In the genomic region with DNA sequence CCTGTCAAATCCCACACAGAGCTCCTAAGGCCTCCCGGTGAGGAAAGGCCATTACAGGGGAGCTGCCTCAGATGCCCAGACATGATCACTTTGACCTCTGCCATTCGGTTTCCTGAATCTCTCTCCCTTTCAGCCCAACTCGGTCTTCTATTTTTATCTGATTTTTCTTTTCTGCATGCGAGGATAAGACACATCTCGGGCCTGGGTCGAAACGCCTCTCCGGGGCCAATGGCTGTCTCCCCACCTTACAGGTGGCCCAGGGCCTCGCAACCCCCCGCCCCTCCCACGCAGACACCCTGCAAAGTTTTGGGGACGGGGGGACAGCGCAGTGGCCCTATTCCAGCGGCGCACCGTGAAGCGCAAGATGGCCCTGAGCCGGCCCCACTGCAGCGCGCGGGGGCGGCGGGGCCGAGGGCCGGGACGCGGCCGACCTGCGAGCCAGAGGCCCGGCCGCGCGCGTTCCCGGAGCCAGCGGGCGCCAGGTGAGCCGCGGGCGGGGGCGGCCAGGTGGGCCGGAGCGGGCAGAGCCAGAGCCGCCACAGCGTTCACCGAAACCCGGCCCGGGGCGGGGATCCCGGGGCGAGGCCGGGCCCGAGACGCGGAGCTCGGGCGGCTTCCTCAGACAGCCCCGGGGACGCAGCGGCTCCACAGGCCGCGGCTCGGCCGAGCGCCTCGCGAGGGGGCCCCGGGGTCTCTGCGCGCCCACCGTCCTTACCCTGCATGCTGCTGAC, we compare ENCODE assay signal across 8 mouse cellular contexts. TPM values are rescaled to one million over a fixed set of nuclear protein-coding genes. Genes with fewer than 3 reads are reported as not detected.
DNase-seq lines count a peak whose midpoint lies in the region; ATAC-seq and TF ChIP-seq lines count a peak whose summit lies in the region.

No protein-coding gene starts in this region.

- H3K4me3 ChIP-seq in cerebellum, adult 2 months (replicated peaks; ENCODE audit: insufficient read depth, low read depth, low read length), result peak overlapping the region; percentile 92
- peak overlapping the region; percentile 98 for H3K4me3 ChIP-seq in hindbrain, embryonic 10.5 days
- peak overlapping the region; percentile 99 for H3K4me3 ChIP-seq in lung, postnatal 0 days (ENCODE audit: low read depth, low read length)
- peak overlapping the region; percentile 97 for H3K4me3 ChIP-seq in small intestine, adult 2 months (ENCODE audit: low read depth, low read length)

- no peak for TF ChIP-seq POLR2A in cerebellum, adult 2 months (IDR thresholded peaks at IDR 0.05; ENCODE audit: borderline replicate concordance, insufficient read depth, low read length)
- no peak for TF ChIP-seq POLR2A in small intestine, adult 2 months (IDR thresholded peaks at IDR 0.05; ENCODE audit: low read depth, low read length)

- WGBS in cerebellum, adult 2 months, result under 1% methylated on average over 71 of the region's 71 CpGs
- under 1% methylated on average over 71 of the region's 71 CpGs for WGBS in hindbrain, embryonic 10.5 days
- under 1% methylated on average over 55 of the region's 71 CpGs for WGBS in lung, postnatal 0 days
- 1% methylated on average over 71 of the region's 71 CpGs for WGBS in small intestine, adult 2 months

- H3K4me2 ChIP-seq in lung, postnatal 0 days (replicated peaks; ENCODE audit: low read depth, low read length), result peak overlapping the region; percentile 74

- 0 out of 2 replicates have a peak, but pooled peaks cover 4% of the 10 kb centered on the region for H3K36me3 ChIP-seq in hindbrain, embryonic 10.5 days
- no peaks in the 10 kb centered on the region for H3K36me3 ChIP-seq in lung, postnatal 0 days (ENCODE audit: insufficient read depth, low read length)
- no peaks in the 10 kb centered on the region for H3K36me3 ChIP-seq in small intestine, adult 2 months (ENCODE audit: control insufficient read depth, insufficient read depth, low read length)

- peak overlapping the region; percentile 96 for H3K9ac ChIP-seq in lung, postnatal 0 days (replicated peaks; ENCODE audit: low read depth)

- ATAC-seq in lung, postnatal 0 days, result peak; percentile 84

- H3K27me3 ChIP-seq in cerebellum, adult 2 months (ENCODE audit: control insufficient read depth, insufficient read depth, low read length), result no peaks in the 10 kb centered on the region
- H3K27me3 ChIP-seq in hindbrain, embryonic 10.5 days (ENCODE audit: insufficient read depth, poor library complexity, severe bottlenecking), result no peaks in the 10 kb centered on the region
- H3K27me3 ChIP-seq in lung, postnatal 0 days (replicated peaks; ENCODE audit: insufficient read depth, low read length), result no peaks in the 10 kb centered on the region
- no peaks in the 10 kb centered on the region for H3K27me3 ChIP-seq in small intestine, adult 2 months (ENCODE audit: control insufficient read depth, insufficient read depth, low read length)

- TF ChIP-seq EP300 in lung, postnatal 0 days (IDR thresholded peaks at IDR 0.05), result no peak

- H3K9me3 ChIP-seq in hindbrain, embryonic 10.5 days, result no peaks in the 10 kb centered on the region
- no peaks in the 10 kb centered on the region for H3K9me3 ChIP-seq in lung, postnatal 0 days (ENCODE audit: low read length)

- H3K4me1 ChIP-seq in cerebellum, adult 2 months (ENCODE audit: control insufficient read depth, insufficient read depth, low read length), result no peaks in the 10 kb centered on the region; the same call in none of the 2 replicates
- peaks cover 23% of the 10 kb centered on the region for H3K4me1 ChIP-seq in hindbrain, embryonic 10.5 days (replicated peaks)
- H3K4me1 ChIP-seq in lung, postnatal 0 days (ENCODE audit: insufficient read depth, low read depth, low read length), result peaks cover 17% of the 10 kb centered on the region; the same call in 1 of the 2 replicates
- H3K4me1 ChIP-seq in small intestine, adult 2 months (ENCODE audit: control insufficient read depth, insufficient read depth, insufficient read length, low read length), result peaks cover 4% of the 10 kb centered on the region; the same call in 1 of the 2 replicates

- no peak for TF ChIP-seq CTCF in cerebellum, adult 2 months (IDR thresholded peaks at IDR 0.05; ENCODE audit: borderline replicate concordance, insufficient read depth, low read depth, low read length)
- no peak for TF ChIP-seq CTCF in lung, postnatal 0 days (IDR thresholded peaks at IDR 0.05)
- TF ChIP-seq CTCF in small intestine, adult 2 months (IDR thresholded peaks at IDR 0.05; ENCODE audit: extremely low read depth, insufficient read length, insufficient replicate concordance, low read depth, low read length), result 0 out of 2 replicates have a peak, but pooled peaks have one; percentile 7

- DNase-seq in adrenal gland, adult 8-10 months, result peak; percentile 18
- DNase-seq in adrenal gland, postnatal 14 days, result no peak
- DNase-seq in lung, adult 18-20 months, result peak; percentile 10 to 47
- DNase-seq in lung, postnatal 36 days, result no peak
- DNase-seq in cerebellum, adult 2 months, result peak in 1 of 2 experiments; percentile 71
- DNase-seq in hindbrain, embryonic 10.5 days (ENCODE audit: low spot score), result no peak
- DNase-seq in lung, postnatal 0 days (ENCODE audit: low spot score), result peak; percentile 42

- H3K27ac ChIP-seq in cerebellum, adult 2 months (ENCODE audit: insufficient read depth, low read length), result peak overlapping the region; percentile 49
- H3K27ac ChIP-seq in hindbrain, embryonic 10.5 days, result peak overlapping the region; percentile 99
- H3K27ac ChIP-seq in lung, postnatal 0 days (ENCODE audit: low read length), result peak overlapping the region; percentile 94
- peak overlapping the region; percentile 10; the same call in 1 of the 2 replicates for H3K27ac ChIP-seq in small intestine, adult 2 months (ENCODE audit: insufficient read depth, low read depth, low read length)

RNA-seq across cellular contexts. Expression of a gene that starts 0.5 kb away (rescaled TPM):
- 10 to 100 TPM; 45.2 to 49.8 (median 48.1) TPM for total RNA-seq in adrenal gland, adult 8-10 months (2022)
- total RNA-seq in adrenal gland, postnatal 14 days (2021), result 45.6 and 47.5 TPM in 2 replicates
- 122 and 130 TPM in 2 replicates for polyA plus RNA-seq in cerebellum, adult 2 months (2012; rRNA removed)
- polyA plus RNA-seq in hindbrain, embryonic 10.5 days (2016; fragmentation: Nextera tagmentation; extraction: Ambion mirVana), result 57.5 and 62.8 TPM in 2 replicates
- 42.2 and 45.1 TPM in 2 replicates for polyA plus RNA-seq in lung, postnatal 0 days (2015; fragmentation: Nextera tagmentation; extraction: Ambion mirVana)
- polyA plus RNA-seq in small intestine, adult 2 months (2012; rRNA removed), result 5.6 and 13.6 TPM in 2 replicates

RNA-seq across cellular contexts. Expression of a gene that starts 19.4 kb away (rescaled TPM):
- 10 to 100 TPM; 11.5 to 15.9 (median 13.2) TPM for total RNA-seq in adrenal gland, adult 8-10 months (2022)
- total RNA-seq in adrenal gland, postnatal 14 days (2021), result 12.3 and 12.9 TPM in 2 replicates
- polyA plus RNA-seq in cerebellum, adult 2 months (2012; rRNA removed), result 9.5 and 10.9 TPM in 2 replicates
- polyA plus RNA-seq in hindbrain, embryonic 10.5 days (2016; fragmentation: Nextera tagmentation; extraction: Ambion mirVana), result 11.8 and 13.6 TPM in 2 replicates
- polyA plus RNA-seq in lung, postnatal 0 days (2015; fragmentation: Nextera tagmentation; extraction: Ambion mirVana), result 12.5 and 13.3 TPM in 2 replicates
- 1.7 and 2.1 TPM in 2 replicates for polyA plus RNA-seq in small intestine, adult 2 months (2012; rRNA removed)

Comparison
In these comparisons a context has a peak if more than half of its experiments do, and no peak if none do; other contexts are left out.
1. DNase-seq: peak in adrenal gland, adult 8-10 months (single experiment), lung, adult 18-20 months (2 of 2) and lung, postnatal 0 days (single experiment); none in adrenal gland, postnatal 14 days (single experiment), lung, postnatal 36 days (single experiment) and hindbrain, embryonic 10.5 days (single experiment).
2. H3K27ac ChIP-seq: peak in every context shown above with its lines; median percentile 99 in hindbrain, embryonic 10.5 days; 94 in lung, postnatal 0 days; 49 in cerebellum, adult 2 months; 10 in small intestine, adult 2 months.
3. Peak in every context shown above with its lines, with median percentiles within 50 percentile points of each other: H3K4me3 ChIP-seq.